Mouse (Mus musculus) thymus, adult 2 months (tissue): ENCODE data around the gene Fbxw7.

Experiments used
- CTCF ChIP-seq: fragments of 200-500 bp; IDR thresholded peaks from 2 replicates; pipeline ENCODE4 v1.5.1; 2012; ENCODE audit warnings: mild to moderate bottlenecking, control low read depth, low read length, moderate library complexity, borderline replicate concordance; ENCODE audit not compliant: control insufficient read depth, poor library complexity, insufficient read depth; ENCODE audit errors: extremely low read depth
- POLR2A ChIP-seq: fragments of 200-500 bp; IDR thresholded peaks from 2 replicates; pipeline ENCODE4 v1.6.1; 2012; ENCODE audit warnings: mild to moderate bottlenecking, low read length, control low read depth, moderate library complexity; ENCODE audit not compliant: control insufficient read depth, poor library complexity, insufficient read depth; ENCODE audit errors: extremely low read depth

DNA sequence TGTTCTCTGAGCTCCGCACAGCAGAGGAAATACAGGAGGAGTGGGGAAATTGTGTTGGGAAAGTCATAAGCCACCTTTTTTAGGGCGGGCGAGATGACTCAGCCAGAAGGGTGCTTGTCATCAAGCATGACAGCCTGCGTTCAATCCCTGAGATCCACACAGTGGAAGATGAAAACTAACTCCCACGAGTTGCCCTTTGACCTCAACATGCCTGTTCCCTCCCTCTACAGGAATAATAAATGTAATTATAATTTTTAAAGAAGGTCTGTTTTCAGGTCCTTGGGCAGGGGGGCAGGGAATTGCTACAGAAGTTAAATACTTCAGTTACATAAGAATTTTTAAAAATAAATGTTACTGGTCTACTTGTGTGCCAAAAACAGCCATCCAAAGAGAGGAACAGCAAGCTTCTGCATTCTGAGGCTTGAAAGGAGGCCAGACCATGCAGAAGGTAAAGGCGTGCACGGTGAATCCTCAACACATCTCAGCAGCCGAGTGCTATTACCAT, 170.1 kb downstream of the Fbxw7 start:
- TF ChIP-seq POLR2A (no peak), CTCF (no peak)
